Comparison of ENCODE assay signal across 12 mouse cellular contexts in the genomic region with DNA sequence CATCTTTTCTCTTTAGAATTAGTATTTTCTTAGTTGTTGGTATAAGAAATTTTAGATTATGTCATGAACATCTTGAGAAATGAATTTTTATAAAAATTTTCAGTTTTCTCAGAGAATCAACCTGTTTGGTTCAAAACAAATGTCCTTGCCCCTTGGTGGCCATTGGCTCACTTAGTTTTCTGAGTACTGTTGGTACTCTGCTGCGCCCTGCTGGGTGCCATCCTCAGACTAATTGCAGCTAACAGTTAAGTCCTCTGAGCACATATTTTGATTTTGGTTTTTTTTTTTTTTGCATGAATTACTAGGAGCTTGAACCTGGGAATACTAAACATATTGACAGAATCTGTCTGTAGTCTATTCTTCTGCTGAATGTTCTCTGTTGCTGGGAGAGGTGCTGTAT. TPM values are rescaled to one million over a fixed set of nuclear protein-coding genes. Genes with fewer than 3 reads are reported as not detected.
DNase-seq lines count a peak whose midpoint lies in the region; ATAC-seq and TF ChIP-seq lines count a peak whose summit lies in the region.
"Had no signal": no experiment of that assay in that cellular context is flagged by ENCODE, and none has a peak within 500 bp of the region (broad histone marks: within the 10 kb centered on the region; RNA-seq: fewer than 3 reads in every experiment).

No protein-coding gene starts in this region.

- H3K4me3 ChIP-seq in midbrain, postnatal 0 days (ENCODE audit: low read depth, low read length): no peak overlapping the region
- no peak overlapping the region for H3K4me3 ChIP-seq in midbrain, embryonic 10.5 days
- H3K4me3 ChIP-seq: embryonic facial prominence, embryonic 13.5 days; midbrain, embryonic 12.5 days; neural tube, embryonic 15.5 days had no signal

- H3K4me1 ChIP-seq in midbrain, postnatal 0 days (ENCODE audit: insufficient read depth, low read length): no peaks in the 10 kb centered on the region
- H3K4me1 ChIP-seq in midbrain, embryonic 10.5 days: no peaks in the 10 kb centered on the region
- H3K4me1 ChIP-seq: embryonic facial prominence, embryonic 13.5 days; midbrain, embryonic 12.5 days had no signal

- 0 out of 2 replicates have a peak, but pooled peaks cover 4% of the 10 kb centered on the region for H3K36me3 ChIP-seq in midbrain, postnatal 0 days (ENCODE audit: insufficient read depth, low read length)
- H3K36me3 ChIP-seq in midbrain, embryonic 10.5 days: peaks cover 26% of the 10 kb centered on the region

- DNase-seq in CD4-positive, CD25-positive, alpha-beta regulatory T cell, adult 2 months (ENCODE audit: low read depth, low spot score): peak; percentile 54
- DNase-seq in kidney, postnatal 36 days: peak; percentile 8 to 55
- DNase-seq in kidney, adult 11 months: no peak
- DNase-seq in 3T3-L1 (ENCODE audit: low read depth, low spot score): peak; percentile 16
- DNase-seq in c-Kit-positive CD71-positive TER-119-positive erythroid progenitor cells, embryonic 14.5 days (ENCODE audit: low spot score): peak; percentile 44
- DNase-seq in midbrain, postnatal 0 days (ENCODE audit: low spot score): no peak
- DNase-seq in midbrain, embryonic 10.5 days (ENCODE audit: low spot score): no peak

- no peaks in the 10 kb centered on the region for H3K9me3 ChIP-seq in midbrain, postnatal 0 days (ENCODE audit: low read length)
- peaks cover 4% of the 10 kb centered on the region; the same call in 1 of the 2 replicates for H3K9me3 ChIP-seq in midbrain, embryonic 10.5 days (replicated peaks)
- H3K9me3 ChIP-seq: midbrain, embryonic 12.5 days had no signal

- no peak overlapping the region for H3K27ac ChIP-seq in midbrain, postnatal 0 days (ENCODE audit: low read depth, low read length)
- no peak overlapping the region for H3K27ac ChIP-seq in midbrain, embryonic 10.5 days (replicated peaks)
- H3K27ac ChIP-seq: embryonic facial prominence, embryonic 13.5 days; hindbrain, embryonic 14.5 days; midbrain, embryonic 12.5 days; neural tube, embryonic 15.5 days had no signal

- ATAC-seq in CD4-positive, CD25-positive, alpha-beta regulatory T cell, adult 4 months: no peak
- no peak for ATAC-seq in midbrain, postnatal 0 days (ENCODE audit: low FRiP score)

- no peak; the same call in 1 of the 2 replicates for TF ChIP-seq CTCF in midbrain, postnatal 0 days (IDR thresholded peaks at IDR 0.05)

- no peak overlapping the region for H3K9ac ChIP-seq in midbrain, postnatal 0 days (replicated peaks; ENCODE audit: low read length, poor library complexity, severe bottlenecking)
- H3K9ac ChIP-seq: embryonic facial prominence, embryonic 13.5 days; hindbrain, embryonic 14.5 days; midbrain, embryonic 12.5 days; neural tube, embryonic 15.5 days had no signal

- no peaks in the 10 kb centered on the region for H3K27me3 ChIP-seq in midbrain, postnatal 0 days (ENCODE audit: insufficient read depth, low read length)
- H3K27me3 ChIP-seq in midbrain, embryonic 10.5 days (ENCODE audit: low read depth, poor library complexity, severe bottlenecking): no peaks in the 10 kb centered on the region
- H3K27me3 ChIP-seq: embryonic facial prominence, embryonic 13.5 days; midbrain, embryonic 12.5 days; neural tube, embryonic 15.5 days had no signal

- H3K4me2 ChIP-seq in midbrain, postnatal 0 days (ENCODE audit: low read depth, low read length, poor library complexity, severe bottlenecking): no peak overlapping the region
- H3K4me2 ChIP-seq: embryonic facial prominence, embryonic 13.5 days; hindbrain, embryonic 14.5 days; midbrain, embryonic 12.5 days; neural tube, embryonic 15.5 days had no signal

- 93% methylated on average over 1 of the region's 1 CpGs for WGBS in midbrain, postnatal 0 days
- 100% methylated on average over 1 of the region's 1 CpGs for WGBS in midbrain, embryonic 10.5 days

RNA-seq across cellular contexts. Expression of a gene that starts 38.9 kb away (rescaled TPM):
- polyA plus RNA-seq in CD4-positive, CD25-positive, alpha-beta regulatory T cell, adult 4 months (2017; shearing (Covaris generic)): 100 to 1,000 TPM; 101 to 113 TPM
- total RNA-seq in midbrain, postnatal 0 days (2014; rRNA removed): 74.2 and 95.7 TPM in 2 replicates
- polyA plus RNA-seq in midbrain, postnatal 0 days (2015; fragmentation: Nextera tagmentation; extraction: Ambion mirVana): 154 and 158 TPM in 2 replicates
- 121 and 125 TPM in 2 replicates for polyA plus RNA-seq in midbrain, embryonic 10.5 days (2016; fragmentation: Nextera tagmentation; extraction: Ambion mirVana)

RNA-seq across cellular contexts. Expression of a gene that starts 39.2 kb away (rescaled TPM):
- 10 to 100 TPM; 65.7 to 68.8 TPM for polyA plus RNA-seq in CD4-positive, CD25-positive, alpha-beta regulatory T cell, adult 4 months (2017; shearing (Covaris generic))
- 77.3 and 85.1 TPM in 2 replicates for total RNA-seq in midbrain, postnatal 0 days (2014; rRNA removed)
- polyA plus RNA-seq in midbrain, postnatal 0 days (2015; fragmentation: Nextera tagmentation; extraction: Ambion mirVana): 46.2 and 49.4 TPM in 2 replicates
- 59.0 and 65.0 TPM in 2 replicates for polyA plus RNA-seq in midbrain, embryonic 10.5 days (2016; fragmentation: Nextera tagmentation; extraction: Ambion mirVana)

Comparison
In these comparisons a context has a peak if more than half of its experiments do, and no peak if none do; other contexts are left out.
1. DNase-seq: peak in CD4-positive, CD25-positive, alpha-beta regulatory T cell, adult 2 months (single experiment), kidney, postnatal 36 days (2 of 2), 3T3-L1 (single experiment) and c-Kit-positive CD71-positive TER-119-positive erythroid progenitor cells, embryonic 14.5 days (single experiment); none in kidney, adult 11 months (single experiment), midbrain, postnatal 0 days (single experiment) and midbrain, embryonic 10.5 days (single experiment).